Mouse (Mus musculus): Measurements from ENCODE around the gene Scgb1b18. TPM values are rescaled to one million over a fixed set of nuclear protein-coding genes. Genes with fewer than 3 reads are reported as not detected.

Gene Scgb1b18
- not detected for polyA plus RNA-seq (2014; fragmentation: Illumina TruSeq; extraction: RNeasy Lipid Tissue Mini Kit (QIAGEN cat#74804); ENCODE audit: insufficient read depth, low read depth, low replicate concordance)

DNA sequence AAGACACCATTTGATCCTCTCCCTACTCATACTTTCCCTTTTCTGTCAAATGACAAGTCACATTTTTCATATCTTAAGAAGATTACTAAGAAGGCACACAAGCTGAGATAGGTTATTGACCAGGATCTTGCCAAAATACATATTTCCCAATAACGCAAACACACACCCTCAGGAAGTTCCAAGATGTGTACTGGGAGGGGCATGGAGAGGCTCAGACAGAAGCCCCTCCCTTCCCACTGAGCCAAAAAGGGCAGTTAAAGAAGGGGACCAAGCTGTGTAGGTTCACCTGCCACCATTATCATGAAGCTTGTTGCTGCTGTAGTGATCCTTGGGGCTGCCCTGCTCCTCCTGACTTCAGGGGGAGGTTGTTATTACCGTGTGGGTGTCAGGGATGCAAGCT lies at the start of gene Scgb1b18:
Gene Scgb1b18, plus strand, starts transcription at position 301 of the 400 bp plus-strand sequence.

GRCm38 (mm10) chr7:33173764-33174163 lies 11.6 kb upstream of the Scgb1b18 start, which contains the start of gene Scgb2b18:
Gene Scgb2b18, minus strand, starts transcription at chr7:33173864.

Other genes with a start within 250 kb of the Scgb1b18 start
- gene Scgb2b17, start 129.0 kb upstream of the Scgb1b18 start, polyA plus RNA-seq (2014; fragmentation: Illumina TruSeq; extraction: RNeasy Lipid Tissue Mini Kit (QIAGEN cat#74804); ENCODE audit: insufficient read depth, low read depth, low replicate concordance) = not detected
- gene Scgb1b17, start 122.1 kb upstream of the Scgb1b18 start, polyA plus RNA-seq (2014; fragmentation: Illumina TruSeq; extraction: RNeasy Lipid Tissue Mini Kit (QIAGEN cat#74804); ENCODE audit: insufficient read depth, low read depth, low replicate concordance) = not detected
- gene Scgb2b18, start 11.7 kb upstream of the Scgb1b18 start, polyA plus RNA-seq (2014; fragmentation: Illumina TruSeq; extraction: RNeasy Lipid Tissue Mini Kit (QIAGEN cat#74804); ENCODE audit: insufficient read depth, low read depth, low replicate concordance) = not detected
- gene Scgb2b19, start 94.8 kb downstream of the Scgb1b18 start, polyA plus RNA-seq (2014; fragmentation: Illumina TruSeq; extraction: RNeasy Lipid Tissue Mini Kit (QIAGEN cat#74804); ENCODE audit: insufficient read depth, low read depth, low replicate concordance) = not detected
- not detected for gene Scgb1b19, start 101.7 kb downstream of the Scgb1b18 start, polyA plus RNA-seq (2014; fragmentation: Illumina TruSeq; extraction: RNeasy Lipid Tissue Mini Kit (QIAGEN cat#74804); ENCODE audit: insufficient read depth, low read depth, low replicate concordance)
- gene Scgb2b20, start 180.8 kb downstream of the Scgb1b18 start, polyA plus RNA-seq (2014; fragmentation: Illumina TruSeq; extraction: RNeasy Lipid Tissue Mini Kit (QIAGEN cat#74804); ENCODE audit: insufficient read depth, low read depth, low replicate concordance) = not detected
- gene Scgb1b20, start 187.7 kb downstream of the Scgb1b18 start, polyA plus RNA-seq (2014; fragmentation: Illumina TruSeq; extraction: RNeasy Lipid Tissue Mini Kit (QIAGEN cat#74804); ENCODE audit: insufficient read depth, low read depth, low replicate concordance) = not detected

All from lung, adult 10 weeks (tissue).